Mouse (Mus musculus) forebrain, embryonic 11.5 days (tissue): ENCODE results near the gene Nol12. TPM values are rescaled to one million over a fixed set of nuclear protein-coding genes. Genes with fewer than 3 reads are reported as not detected.

Experiments
- microRNA-seq: library from miRNA; unstranded; fragments of <30 nt; microRNA quantifications from one replicate; pipeline ENCODE4, GENCODE M21; 2016; ENCODE audit not compliant: insufficient number of aligned reads
- polyA plus RNA-seq: library from polyadenylated mRNA; unstranded; fragments of >200 nt; fragmentation: Nextera tagmentation; extraction: Ambion mirVana; gene quantifications from 2 replicates; pipeline ENCODE4 v1.2.1, GENCODE M21; 2014

Gene Nol12
- polyA plus RNA-seq, 1 experiment from 2014 or later: 56.8 TPM

Small RNAs within 50 kb of the gene (microRNA-seq; reads per million reads assigned to microRNA genes)
- gene Mir6955: not detected

Other genes with a start within 250 kb of the Nol12 start
- 0.08 and 0.20 TPM in 2 replicates for gene Elfn2, start 216.2 kb upstream of the Nol12 start, polyA plus RNA-seq
- gene Mfng, start 161.5 kb upstream of the Nol12 start, polyA plus RNA-seq: 108 and 113 TPM in 2 replicates
- gene Card10, start 131.9 kb upstream of the Nol12 start, polyA plus RNA-seq: 2.3 and 2.7 TPM in 2 replicates
- gene Cdc42ep1, start 92.3 kb upstream of the Nol12 start, polyA plus RNA-seq: 9.6 and 10.4 TPM in 2 replicates
- gene Lgals2, start 79.4 kb upstream of the Nol12 start, polyA plus RNA-seq: not detected in 2 replicates
- 45.0 and 47.8 TPM in 2 replicates for gene Gga1, start 57.7 kb upstream of the Nol12 start, polyA plus RNA-seq
- gene Gm49510, start 35.3 kb upstream of the Nol12 start, polyA plus RNA-seq: 0.13 TPM in 1 of 2 replicates, not detected in the other
- 15.8 and 17.3 TPM in 2 replicates for gene Sh3bp1, start 35.2 kb upstream of the Nol12 start, polyA plus RNA-seq
- 37.2 and 49.2 TPM in 2 replicates for gene Pdxp, start 21.0 kb upstream of the Nol12 start, polyA plus RNA-seq
- 279 and 319 TPM in 2 replicates for gene Lgals1, start 8.2 kb upstream of the Nol12 start, polyA plus RNA-seq
- 55.9 and 60.1 TPM in 2 replicates for gene Triobp, start 12.8 kb downstream of the Nol12 start, polyA plus RNA-seq
- gene H1f0, start 93.5 kb downstream of the Nol12 start, polyA plus RNA-seq: 349 and 396 TPM in 2 replicates
- gene Galr3, start 107.0 kb downstream of the Nol12 start, polyA plus RNA-seq: not detected in 2 replicates
- 61.6 and 67.1 TPM in 2 replicates for gene Ankrd54, start 128.0 kb downstream of the Nol12 start, polyA plus RNA-seq
- gene Eif3l, start 140.2 kb downstream of the Nol12 start, polyA plus RNA-seq: 245 and 254 TPM in 2 replicates
- 6.3 and 7.6 TPM in 2 replicates for gene Micall1, start 174.0 kb downstream of the Nol12 start, polyA plus RNA-seq
- gene Polr2f, start 206.1 kb downstream of the Nol12 start, polyA plus RNA-seq: 378 and 386 TPM in 2 replicates
- gene 1700088E04Rik, start 206.3 kb downstream of the Nol12 start, polyA plus RNA-seq: 9.3 and 10.6 TPM in 2 replicates
- gene Sox10, start 230.3 kb downstream of the Nol12 start, polyA plus RNA-seq: 1.3 and 1.4 TPM in 2 replicates